Mouse (Mus musculus) intestine, embryonic 16.5 days (tissue): ENCODE results near the gene Cc2d2b. TPM values are rescaled to one million over a fixed set of nuclear protein-coding genes. Genes with fewer than 3 reads are reported as not detected.

Source experiments
- ATAC-seq: fragments of 200-750 bp; cut with Nextera tagmentation; 2 replicates; pipeline ENCODE4 v1.8.0; 2017; ENCODE audit warnings: moderate TSS enrichment, moderate library complexity
- H3K27ac ChIP-seq: fragments of 300-500 bp; sonication (generic); 2 replicates; pipeline ENCODE4 v1.5.1; 2014; ENCODE audit warnings: mild to moderate bottlenecking, low read length
- H3K27me3 ChIP-seq: fragments of 300-500 bp; sonication (generic); replicated peaks from 2 replicates; pipeline ENCODE4 v1.6.1; 2014; ENCODE audit warnings: low read length, control low read depth, mixed read lengths; ENCODE audit not compliant: control insufficient read depth, insufficient read depth
- H3K36me3 ChIP-seq: fragments of 300-500 bp; sonication (generic); 2 replicates; pipeline ENCODE4 v1.6.1; 2014; ENCODE audit warnings: low read length, control low read depth; ENCODE audit not compliant: control insufficient read depth, insufficient read depth
- H3K4me1 ChIP-seq: fragments of 300-500 bp; sonication (generic); 2 replicates; pipeline ENCODE4 v1.6.1; 2014; ENCODE audit warnings: low read length, control low read depth, mixed read lengths; ENCODE audit not compliant: control insufficient read depth, insufficient read depth
- H3K4me2 ChIP-seq: fragments of 300-500 bp; sonication (generic); 2 replicates; pipeline ENCODE4 v1.6.1; 2014; ENCODE audit warnings: low read depth, low read length, control low read depth
- H3K4me3 ChIP-seq: fragments of 300-500 bp; sonication (generic); 2 replicates; pipeline ENCODE4 v1.5.1; 2014; ENCODE audit warnings: mild to moderate bottlenecking, low read length
- H3K9ac ChIP-seq: fragments of 300-500 bp; sonication (generic); 2 replicates; pipeline ENCODE4 v1.6.1; 2014; ENCODE audit warnings: low read depth, low read length
- H3K9me3 ChIP-seq: fragments of 300-500 bp; sonication (generic); 2 replicates; pipeline ENCODE4 v1.6.1; 2016; ENCODE audit warnings: low read length, control low read depth; ENCODE audit not compliant: control insufficient read depth
- WGBS: fragments of 180-500 bp; shearing (Covaris S2); extraction: QIAGEN DNeasy Blood & Tissue Kit; methylation state at CpG from one replicate; pipeline ENCODE4 v1.1.7; 2014; 5-methylcytosine and 5-hydroxymethylcytosine counted together
- polyA plus RNA-seq: library from polyadenylated mRNA; unstranded; fragments of >200 nt; fragmentation: Nextera tagmentation; extraction: Ambion mirVana; gene quantifications from 2 replicates; pipeline ENCODE4 v1.2.1, GENCODE M21; 2015

The Cc2d2b gene
- polyA plus RNA-seq, 1 experiment from 2014 or later = not detected

DNA sequence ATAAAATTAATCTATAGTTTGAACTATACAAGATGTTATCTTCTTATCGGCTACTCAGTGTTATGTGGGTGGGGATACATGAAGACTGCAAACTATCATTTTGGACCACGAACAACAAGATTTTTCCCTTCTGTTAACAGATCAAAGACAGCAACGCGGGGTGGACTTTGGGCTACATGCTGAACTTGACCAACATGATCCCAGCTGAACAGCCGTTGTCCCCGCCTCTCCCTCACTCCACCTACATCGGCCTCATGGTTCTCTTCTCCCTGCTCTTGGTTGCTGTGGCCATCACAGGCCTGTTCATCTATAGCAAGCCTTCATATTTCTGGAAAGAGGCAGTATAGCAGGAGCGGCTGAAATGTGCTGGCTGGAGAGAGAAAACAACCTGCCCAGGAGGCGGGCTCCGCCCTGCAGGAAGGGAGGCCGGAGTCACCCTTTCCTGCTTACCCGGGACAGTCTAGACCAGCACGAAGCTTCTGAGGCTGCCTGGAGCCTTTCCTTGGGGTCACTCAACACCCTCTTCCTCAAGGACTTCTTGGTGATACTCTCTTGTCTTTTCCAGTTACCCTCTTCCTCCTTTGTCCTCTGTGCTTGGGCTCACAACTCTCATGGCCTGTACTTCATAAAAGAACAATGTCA is 9.7 kb upstream of the Cc2d2b start:
- H3K27ac ChIP-seq = no peak overlapping the region
- H3K4me3 ChIP-seq = no peak overlapping the region
- no peaks in the 10 kb centered on the region for H3K36me3 ChIP-seq
- H3K4me2 ChIP-seq = no peak overlapping the region
- WGBS = 80% methylated on average over 13 of the region's 13 CpGs
- 0 out of 2 replicates have a peak, but pooled peaks cover 7% of the 10 kb centered on the region for H3K4me1 ChIP-seq
- H3K9me3 ChIP-seq = no peaks in the 10 kb centered on the region
- no peak overlapping the region for H3K9ac ChIP-seq
- H3K27me3 ChIP-seq = no peaks in the 10 kb centered on the region
- ATAC-seq = peak; percentile 52

DNA sequence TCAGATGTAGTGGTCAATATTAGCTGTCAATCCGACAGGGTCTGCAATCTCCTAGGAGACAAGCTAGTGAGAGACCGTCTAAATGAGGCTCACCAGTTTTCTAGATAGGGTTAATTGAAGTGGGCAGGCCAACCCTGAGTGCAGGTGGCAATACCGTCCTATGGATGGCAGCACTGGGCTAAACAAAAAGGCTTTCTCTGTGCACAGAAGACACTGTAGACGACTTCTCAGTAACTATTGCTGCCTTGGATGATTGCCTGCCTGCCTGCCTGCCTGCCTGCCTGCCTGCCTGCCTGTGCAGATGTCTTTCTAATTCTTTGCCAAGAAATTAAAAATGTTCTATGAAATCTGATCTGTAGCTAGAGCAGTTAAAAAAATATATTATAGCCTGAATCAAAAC is 1.9 kb upstream of the Cc2d2b start:
- ATAC-seq = no peak
- Histone ChIP-seq H3K27ac (no peak overlapping the region), H3K4me1 (no peaks in the 10 kb centered on the region), H3K9ac (no peak overlapping the region), H3K36me3 (no peaks in the 10 kb centered on the region), H3K4me3 (no peak overlapping the region), H3K9me3 (no peaks in the 10 kb centered on the region), H3K27me3 (no peaks in the 10 kb centered on the region), H3K4me2 (no peak overlapping the region)
- WGBS = 53% methylated on average over 4 of the region's 4 CpGs

DNA sequence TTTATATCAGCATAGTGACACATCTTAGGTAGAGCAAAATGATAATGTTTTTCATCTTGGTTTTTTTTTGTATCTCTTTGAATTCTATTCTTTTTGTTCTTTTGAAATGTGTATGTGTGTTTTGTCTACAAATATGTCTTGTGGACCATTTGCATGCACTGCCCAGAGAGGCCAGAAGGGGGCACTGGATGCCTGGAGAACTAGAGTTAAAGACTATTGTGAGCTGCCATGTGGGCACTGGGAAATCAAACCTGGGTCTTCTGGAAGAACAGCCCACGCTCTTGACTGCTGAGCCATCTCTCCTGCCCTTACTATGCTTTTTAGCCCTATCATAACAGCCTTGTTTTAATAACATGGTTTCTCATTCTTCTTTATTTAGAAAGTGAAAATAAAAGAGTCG is 5.8 kb downstream of the Cc2d2b start:
- Histone ChIP-seq H3K9ac (no peak overlapping the region), H3K27me3 (no peaks in the 10 kb centered on the region), H3K9me3 (no peaks in the 10 kb centered on the region), H3K4me2 (no peak overlapping the region), H3K4me1 (no peaks in the 10 kb centered on the region), H3K27ac (no peak overlapping the region), H3K4me3 (no peak overlapping the region), H3K36me3 (no peaks in the 10 kb centered on the region)
- 85% methylated on average over 2 of the region's 2 CpGs for WGBS
- no peak for ATAC-seq

DNA sequence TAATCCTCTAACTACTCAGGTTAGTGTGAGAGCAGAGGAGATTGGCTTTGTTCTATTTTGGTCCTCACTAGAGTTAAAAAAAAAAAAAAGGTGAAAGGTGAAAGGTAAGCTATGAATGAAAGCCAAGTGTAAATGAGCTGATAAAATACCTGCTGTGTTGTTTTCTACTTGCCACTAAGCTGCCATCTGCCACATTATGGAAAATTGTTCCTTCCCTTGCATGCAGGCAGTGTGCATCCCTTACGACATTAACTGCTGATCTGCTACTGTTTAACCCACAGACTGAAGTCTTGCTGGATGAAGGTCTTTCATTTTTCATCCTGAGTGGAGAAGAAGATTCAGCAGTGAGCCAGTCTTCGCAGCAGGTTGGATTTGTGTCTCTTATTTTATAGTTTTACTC is 11.5 kb downstream of the Cc2d2b start:
- no peaks in the 10 kb centered on the region for H3K9me3 ChIP-seq
- H3K4me2 ChIP-seq = no peak overlapping the region
- no peak overlapping the region for H3K4me3 ChIP-seq
- H3K27me3 ChIP-seq = no peaks in the 10 kb centered on the region
- H3K36me3 ChIP-seq = no peaks in the 10 kb centered on the region
- 77% methylated on average over 2 of the region's 2 CpGs for WGBS
- no peak overlapping the region for H3K9ac ChIP-seq
- ATAC-seq = no peak
- peaks cover 2% of the 10 kb centered on the region; the same call in 1 of the 2 replicates for H3K4me1 ChIP-seq
- no peak overlapping the region for H3K27ac ChIP-seq

DNA sequence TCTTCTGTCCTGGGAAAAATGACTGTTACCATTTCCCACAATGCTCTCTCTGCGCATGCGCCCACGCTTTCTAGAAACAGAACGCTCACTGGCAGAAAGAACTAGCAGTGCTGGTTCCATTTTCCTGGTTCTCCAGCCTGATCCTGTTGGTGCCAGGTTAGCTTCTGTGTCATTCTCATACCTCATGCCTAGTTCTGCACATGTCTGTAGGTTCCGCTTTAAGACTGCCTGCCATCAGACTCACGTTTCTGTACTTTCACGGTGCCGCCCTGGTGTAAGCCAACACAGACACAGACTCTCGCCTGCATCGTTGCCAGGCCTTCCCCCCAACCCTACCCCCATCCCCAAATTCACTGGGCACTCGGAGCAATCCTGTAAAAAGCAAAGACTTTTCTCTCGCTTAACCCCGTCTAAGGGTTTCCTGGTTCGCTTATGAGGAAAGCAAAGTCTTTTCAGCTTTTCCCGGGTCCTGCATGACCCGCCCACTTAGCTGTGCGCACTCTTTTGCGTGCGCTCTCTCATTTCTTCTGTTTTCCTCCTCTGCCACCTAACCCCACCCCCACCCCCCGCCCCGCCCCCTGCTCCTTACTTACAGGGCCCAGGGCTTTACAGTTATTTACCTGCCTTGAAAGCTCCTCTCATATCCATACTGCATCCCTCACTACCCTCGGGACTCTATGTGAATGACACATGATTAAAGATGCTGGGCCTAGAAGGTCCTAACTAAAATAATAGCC is 13.6 kb downstream of the Cc2d2b start:
- peaks cover 2% of the 10 kb centered on the region; the same call in 1 of the 2 replicates for H3K4me1 ChIP-seq
- peak overlapping the region; percentile 65 for H3K9ac ChIP-seq
- no peak overlapping the region for H3K27ac ChIP-seq
- WGBS = 21% methylated on average over 22 of the region's 22 CpGs
- H3K36me3 ChIP-seq = no peaks in the 10 kb centered on the region
- ATAC-seq = peak; percentile 55; the same call in 1 of the 2 replicates
- H3K27me3 ChIP-seq = no peaks in the 10 kb centered on the region
- peak overlapping the region; percentile 56 for H3K4me2 ChIP-seq
- peak overlapping the region; percentile 50 for H3K4me3 ChIP-seq
- no peaks in the 10 kb centered on the region for H3K9me3 ChIP-seq

DNA sequence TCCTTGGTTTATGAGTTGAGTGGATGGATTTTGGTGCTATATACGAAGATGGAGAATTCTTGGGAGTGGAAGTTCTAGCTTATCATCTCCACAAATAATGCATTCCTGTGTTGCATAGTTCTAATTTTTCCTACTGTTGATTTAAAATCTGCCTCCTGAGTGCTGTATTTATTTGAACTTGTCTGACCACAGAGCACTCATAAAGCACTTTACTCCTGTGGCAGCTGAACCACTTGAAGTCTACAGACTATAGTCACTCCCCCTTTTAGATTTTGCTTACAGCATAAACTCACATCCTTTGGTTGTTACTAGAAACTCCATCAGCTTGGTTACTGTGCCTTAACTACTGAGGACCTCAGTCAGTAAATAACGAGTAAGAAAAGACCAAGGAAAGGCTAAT is 18.6 kb downstream of the Cc2d2b start:
- ATAC-seq = no peak
- Histone ChIP-seq H3K36me3 (no peaks in the 10 kb centered on the region), H3K4me3 (no peak overlapping the region), H3K9ac (no peak overlapping the region), H3K9me3 (no peaks in the 10 kb centered on the region), H3K27me3 (no peaks in the 10 kb centered on the region), H3K4me2 (no peak overlapping the region), H3K27ac (no peak overlapping the region), H3K4me1 (no peaks in the 10 kb centered on the region)
- WGBS = 77% methylated on average over 2 of the region's 2 CpGs

DNA sequence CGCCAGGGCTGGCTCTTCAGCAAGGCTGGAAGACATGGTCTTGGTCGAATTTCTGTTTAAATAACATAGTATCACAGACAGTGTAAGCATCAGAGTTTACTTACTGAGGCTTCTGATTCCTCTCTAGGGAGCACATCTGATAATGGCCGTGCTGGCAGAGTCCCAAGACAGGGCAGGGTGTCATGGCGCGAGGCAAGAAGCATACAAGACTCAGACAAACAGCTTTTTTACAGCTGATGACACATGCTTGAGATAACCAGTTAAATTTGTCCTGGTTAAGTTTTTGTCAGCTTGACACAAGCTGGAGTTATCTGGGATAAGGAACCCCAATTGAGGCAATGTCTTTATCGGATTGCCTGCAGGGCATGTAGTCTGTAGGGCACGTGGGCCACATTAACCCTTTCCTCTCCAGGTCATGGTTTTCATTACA is 20.8 kb downstream of the Cc2d2b start:
- WGBS = 18% methylated on average over 7 of the region's 7 CpGs
- Histone ChIP-seq H3K9ac (no peak overlapping the region), H3K9me3 (no peaks in the 10 kb centered on the region), H3K4me1 (no peaks in the 10 kb centered on the region), H3K4me2 (no peak overlapping the region), H3K36me3 (no peaks in the 10 kb centered on the region), H3K27me3 (no peaks in the 10 kb centered on the region), H3K4me3 (no peak overlapping the region), H3K27ac (no peak overlapping the region)
- peak; percentile 36; the same call in 1 of the 2 replicates for ATAC-seq

DNA sequence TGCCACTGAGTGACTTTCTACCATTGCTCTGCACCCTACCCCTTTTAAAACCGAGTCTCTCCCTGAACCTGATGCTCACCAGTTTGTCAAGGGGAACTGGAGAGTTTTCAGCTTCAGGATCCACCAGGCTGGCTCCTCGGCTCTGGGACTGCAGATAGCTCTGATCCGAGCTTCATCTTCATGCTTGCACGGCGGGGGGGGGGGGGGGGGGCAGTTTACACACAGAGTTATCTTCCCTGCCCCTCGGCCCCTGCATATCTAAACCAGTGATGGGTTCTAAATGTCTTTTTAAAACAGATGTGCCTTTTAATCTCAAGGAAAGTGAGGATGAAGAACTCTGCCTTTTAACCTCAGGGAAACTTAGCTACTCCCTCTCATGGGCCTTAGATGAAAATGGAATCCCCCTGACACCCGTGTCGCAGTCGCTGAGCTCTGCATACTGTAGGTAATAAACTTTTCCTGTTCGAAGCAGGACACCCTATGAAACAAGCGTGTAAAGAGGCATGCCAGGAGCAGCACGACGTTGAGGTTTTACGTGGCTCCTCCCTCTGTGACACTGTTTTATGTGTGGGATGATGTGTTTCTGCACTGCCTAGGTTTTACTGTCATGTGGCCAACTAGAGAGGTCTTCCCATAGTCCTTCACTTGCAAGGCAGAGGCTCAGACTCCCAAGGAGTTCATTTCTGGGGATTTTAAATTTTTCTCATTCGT is 39.6 kb downstream of the Cc2d2b start:
- ATAC-seq = no peak
- no peak overlapping the region for H3K27ac ChIP-seq
- no peak overlapping the region for H3K4me2 ChIP-seq
- no peaks in the 10 kb centered on the region for H3K36me3 ChIP-seq
- no peaks in the 10 kb centered on the region for H3K27me3 ChIP-seq
- H3K9me3 ChIP-seq = no peaks in the 10 kb centered on the region
- H3K4me1 ChIP-seq = no peaks in the 10 kb centered on the region
- no peak overlapping the region for H3K4me3 ChIP-seq
- WGBS = 64% methylated on average over 15 of the region's 15 CpGs
- no peak overlapping the region for H3K9ac ChIP-seq

DNA sequence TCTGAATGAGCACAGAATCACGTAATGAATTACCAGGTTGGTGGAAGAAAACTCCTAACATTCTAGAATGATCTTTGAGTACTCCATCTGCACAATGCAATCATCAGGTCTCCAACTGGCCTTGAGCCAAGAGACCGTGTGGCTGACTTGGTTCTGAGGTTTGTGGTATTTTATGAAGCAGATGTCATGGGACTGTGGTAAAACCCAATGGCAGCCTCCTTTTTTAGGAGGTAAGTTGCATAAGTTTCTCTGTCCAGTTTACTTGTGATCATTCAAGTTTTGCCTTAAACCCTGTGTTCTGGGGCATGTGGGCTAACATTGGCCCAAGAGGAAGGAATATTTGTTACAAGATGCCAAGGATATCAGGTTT is 40.1 kb downstream of the Cc2d2b start:
- Histone ChIP-seq H3K36me3 (no peaks in the 10 kb centered on the region), H3K9me3 (no peaks in the 10 kb centered on the region), H3K4me3 (no peak overlapping the region), H3K9ac (no peak overlapping the region), H3K27ac (no peak overlapping the region), H3K4me2 (no peak overlapping the region), H3K27me3 (no peaks in the 10 kb centered on the region), H3K4me1 (no peaks in the 10 kb centered on the region)
- WGBS = 65% methylated on average over 2 of the region's 2 CpGs
- ATAC-seq = no peak
